Mouse (Mus musculus): ENCODE results near the gene Zfp146. TPM values are rescaled to one million over a fixed set of nuclear protein-coding genes. Genes with fewer than 3 reads are reported as not detected.
"Not testable (repeated sequence)": the region's sequence is repeated elsewhere in the genome, so short reads cannot be mapped to it uniquely, and the experiment has no call there.

Zfp146 gene
- polyA plus RNA-seq, 1 experiment from 2014 or later = 8.6 TPM

DNA sequence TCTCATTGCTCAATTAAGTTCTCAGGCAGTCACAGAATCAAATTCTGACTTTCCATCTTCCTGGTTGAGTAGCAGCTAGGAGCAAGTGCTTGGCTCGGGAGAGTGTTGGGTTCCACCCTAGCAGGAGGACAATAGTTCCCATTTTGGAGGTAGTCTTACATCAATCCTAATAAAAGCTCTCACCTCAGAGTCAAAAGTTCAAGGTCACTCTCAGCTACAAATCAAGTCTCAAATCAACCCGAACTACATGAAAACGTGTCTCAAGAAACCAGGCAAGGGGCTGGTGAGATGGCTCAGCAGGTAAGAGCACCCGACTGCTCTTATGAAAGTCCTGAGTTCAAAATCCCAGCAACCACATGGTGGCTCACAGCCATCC, 19.6 kb upstream of the Zfp146 start:
- Histone ChIP-seq H3K4me2 (no peak overlapping the region), H3K4me1 (peaks cover 19% of the 10 kb centered on the region), H3K36me3 (peaks cover 76% of the 10 kb centered on the region), H3K4me3 (no peak overlapping the region), H3K27ac (replicated peaks) (no peak overlapping the region), H3K27me3 (replicated peaks) (no peaks in the 10 kb centered on the region), H3K9ac (no peak overlapping the region), H3K9me3 (no peaks in the 10 kb centered on the region)
- 80% methylated on average over 4 of the region's 4 CpGs for WGBS
- ATAC-seq (ENCODE audit: extremely low read depth, insufficient number of reproducible peaks, low FRiP score, low TSS enrichment) = no peak

DNA sequence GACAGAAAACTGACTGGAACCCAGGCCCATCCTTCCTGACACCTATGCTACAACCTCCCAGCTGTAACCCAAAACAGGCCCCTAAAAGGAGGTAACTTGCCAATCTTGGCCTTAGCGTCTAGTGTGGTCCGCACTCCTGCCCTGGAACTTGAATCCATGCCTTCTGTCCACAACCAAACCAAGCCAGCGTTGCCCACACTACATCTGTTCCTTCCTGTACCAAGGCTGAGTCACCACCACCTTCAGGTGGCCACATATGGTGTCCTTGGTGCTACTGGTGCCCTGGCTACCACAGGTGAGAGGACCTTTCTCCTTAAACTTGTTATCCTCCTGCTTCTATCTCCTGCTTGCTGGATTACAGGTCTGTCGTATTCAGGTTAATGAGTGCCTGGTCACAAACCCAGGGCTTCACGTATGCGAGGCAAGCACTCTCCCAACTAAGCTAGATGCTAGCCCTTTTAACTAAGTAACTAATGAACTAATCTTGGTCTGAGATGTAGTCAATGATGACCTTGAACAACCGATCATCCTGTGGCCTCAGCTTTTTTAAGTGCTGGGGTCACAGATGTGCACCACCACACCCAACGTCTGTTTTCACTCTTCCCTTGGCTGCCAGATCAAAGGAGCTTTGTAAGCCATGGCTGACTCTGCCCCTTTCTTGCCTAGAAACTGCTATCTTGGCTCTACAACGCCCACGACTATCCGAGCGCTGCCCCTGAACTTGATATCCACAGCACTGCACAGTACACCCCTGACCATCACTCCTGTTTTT, 19.0 kb upstream of the Zfp146 start:
- Histone ChIP-seq H3K9ac (no peak overlapping the region), H3K27ac (replicated peaks) (no peak overlapping the region), H3K4me3 (no peak overlapping the region), H3K36me3 (peaks cover 76% of the 10 kb centered on the region), H3K4me1 (peaks cover 23% of the 10 kb centered on the region), H3K27me3 (replicated peaks) (no peaks in the 10 kb centered on the region), H3K4me2 (no peak overlapping the region), H3K9me3 (no peaks in the 10 kb centered on the region)
- 67% methylated on average over 12 of the region's 12 CpGs for WGBS
- no peak for ATAC-seq (ENCODE audit: extremely low read depth, insufficient number of reproducible peaks, low FRiP score, low TSS enrichment)

DNA sequence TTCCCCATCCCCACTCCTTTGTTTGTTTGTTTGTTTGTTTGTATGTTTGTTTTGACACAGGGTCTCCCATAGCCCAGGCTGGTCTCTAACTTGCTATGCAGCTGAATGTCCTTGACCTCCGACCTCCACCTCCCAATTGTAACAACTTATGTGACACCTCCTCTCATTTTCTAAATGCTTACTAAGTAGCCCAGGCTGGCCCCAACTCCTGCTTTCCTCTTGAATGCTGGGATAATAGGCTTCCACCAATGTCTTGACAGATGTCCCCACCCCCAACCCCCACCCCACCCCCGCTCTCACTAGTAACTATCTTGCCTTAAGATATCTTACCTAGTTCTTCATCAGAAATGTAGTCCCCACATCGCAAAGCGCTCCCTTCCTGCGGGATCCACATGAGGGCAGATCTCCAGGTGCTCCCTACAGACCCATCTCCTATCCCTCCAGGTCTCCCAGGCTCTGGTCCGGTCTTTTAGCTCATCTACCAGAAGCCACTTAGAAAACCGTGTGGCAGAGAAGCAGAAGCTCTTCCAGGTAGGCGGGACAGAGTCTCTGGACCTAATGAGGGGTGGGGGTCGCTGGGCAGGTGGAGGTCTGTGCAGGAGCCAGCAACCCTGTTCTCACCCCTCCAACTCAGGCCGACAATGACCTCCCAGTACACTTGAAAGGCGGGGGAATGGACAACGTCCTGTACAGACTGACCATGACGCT, 15.2 kb upstream of the Zfp146 start:
- Histone ChIP-seq H3K9me3 (no peaks in the 10 kb centered on the region), H3K4me1 (peaks cover 11% of the 10 kb centered on the region), H3K27ac (replicated peaks) (peak overlapping the region; percentile 48), H3K36me3 (peaks cover 46% of the 10 kb centered on the region), H3K4me3 (peak overlapping the region; percentile 53), H3K4me2 (peak overlapping the region; percentile 69), H3K27me3 (replicated peaks) (no peaks in the 10 kb centered on the region), H3K9ac (peak overlapping the region; percentile 81)
- no peak for ATAC-seq (ENCODE audit: extremely low read depth, insufficient number of reproducible peaks, low FRiP score, low TSS enrichment)
- WGBS = 61% methylated on average over 13 of the region's 13 CpGs

DNA sequence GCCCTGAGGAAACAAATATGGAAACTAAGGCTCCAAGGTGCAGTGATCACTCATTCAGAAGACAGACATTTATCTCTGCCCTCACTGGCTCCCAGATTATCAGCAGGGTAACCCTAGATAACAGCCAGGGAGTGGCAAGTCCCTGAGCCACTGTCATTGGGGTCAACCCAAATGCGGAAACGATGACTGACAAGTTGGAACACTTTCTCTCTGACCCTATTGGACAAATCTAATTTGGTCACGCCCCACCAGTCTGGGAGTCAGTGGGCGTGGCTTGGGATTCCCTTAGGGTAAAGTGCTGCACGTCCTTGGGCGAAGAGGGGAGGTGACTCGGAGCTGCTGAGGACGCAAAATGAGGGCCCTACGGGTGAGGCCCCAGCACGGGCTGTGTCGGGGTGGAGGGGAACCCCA, 14.3 kb upstream of the Zfp146 start, which contains the start of gene Cox7a1:
Gene Cox7a1 (plus strand): TSS at position 266 of the 411 bp plus-strand sequence.
- H3K4me1 ChIP-seq = peaks cover 11% of the 10 kb centered on the region
- peak within 1 kb of the TSS; percentile 81 for H3K9ac ChIP-seq
- H3K4me2 ChIP-seq = peak within 1 kb of the TSS; percentile 69
- H3K27me3 ChIP-seq (replicated peaks) = no peaks in the 10 kb centered on the region
- no peaks in the 10 kb centered on the region for H3K9me3 ChIP-seq
- peak within 1 kb of the TSS; percentile 53 for H3K4me3 ChIP-seq
- H3K36me3 ChIP-seq = peaks cover 43% of the 10 kb centered on the region
- ATAC-seq (ENCODE audit: extremely low read depth, insufficient number of reproducible peaks, low FRiP score, low TSS enrichment) = peak; percentile 79
- WGBS = under 1% methylated on average over 11 of the region's 11 CpGs
- peak within 1 kb of the TSS; percentile 48 for H3K27ac ChIP-seq (replicated peaks)

DNA sequence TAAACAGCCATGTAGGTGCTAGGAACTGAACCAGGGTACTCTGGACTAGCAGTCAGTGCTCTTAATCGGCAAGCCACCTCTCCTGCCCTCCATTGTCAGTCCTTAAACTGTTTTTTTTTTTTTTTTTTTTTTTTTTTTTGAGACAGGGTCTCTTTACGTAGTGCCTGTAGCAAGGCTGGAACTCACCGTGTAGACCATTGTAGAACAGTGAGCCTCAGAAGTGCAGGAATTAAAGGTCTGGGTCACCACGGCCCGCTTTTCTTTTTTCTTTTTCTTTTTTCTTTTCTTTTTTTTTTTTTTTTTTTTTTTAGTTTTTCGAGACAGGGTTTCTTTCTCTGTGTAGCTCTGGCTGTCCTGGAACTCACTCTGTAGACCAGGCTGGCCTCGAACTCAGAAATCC, 13.6 kb upstream of the Zfp146 start:
- H3K4me1 ChIP-seq = peaks cover 11% of the 10 kb centered on the region
- 64% methylated on average over 7 of the region's 7 CpGs for WGBS

DNA sequence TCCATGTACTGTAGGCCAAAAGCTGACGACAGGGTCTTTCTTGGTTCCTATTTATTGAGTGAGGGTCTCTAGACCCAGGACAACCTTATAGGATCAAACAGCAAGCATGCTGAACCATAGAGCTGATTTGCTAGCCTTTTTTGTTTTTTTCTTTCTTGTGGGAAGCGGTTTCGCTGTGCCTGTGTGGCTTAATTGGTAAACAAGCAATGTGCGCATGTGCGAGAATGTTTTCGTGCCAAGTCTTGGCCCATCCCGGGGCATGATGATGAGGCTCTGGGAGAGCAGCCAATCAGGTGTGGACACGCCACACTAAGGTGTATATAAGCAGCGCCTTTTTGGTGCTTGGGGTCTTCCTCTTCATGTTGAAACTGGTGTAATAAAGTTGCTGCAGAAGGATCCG, 12.4 kb upstream of the Zfp146 start:
- not testable (repeated sequence) for H3K4me2 ChIP-seq; H3K27me3 ChIP-seq (replicated peaks); ATAC-seq (ENCODE audit: extremely low read depth, insufficient number of reproducible peaks, low FRiP score, low TSS enrichment); H3K4me3 ChIP-seq; H3K27ac ChIP-seq (replicated peaks); H3K9me3 ChIP-seq
- Histone ChIP-seq H3K9ac (0 out of 2 replicates have a peak overlapping the region, but pooled peaks have one; percentile 12), H3K36me3 (peaks cover 39% of the 10 kb centered on the region), H3K4me1 (peaks cover 11% of the 10 kb centered on the region)
- WGBS = 89% methylated on average over 10 of the region's 10 CpGs

More for the DNA sequence above, 13.6 kb upstream of the Zfp146 start:
- Histone ChIP-seq H3K36me3 (peaks cover 43% of the 10 kb centered on the region), H3K4me2 (peak overlapping the region; percentile 69)
- not testable (repeated sequence) for H3K27ac ChIP-seq (replicated peaks); H3K9me3 ChIP-seq; H3K4me3 ChIP-seq; H3K27me3 ChIP-seq (replicated peaks); ATAC-seq (ENCODE audit: extremely low read depth, insufficient number of reproducible peaks, low FRiP score, low TSS enrichment); H3K9ac ChIP-seq

DNA sequence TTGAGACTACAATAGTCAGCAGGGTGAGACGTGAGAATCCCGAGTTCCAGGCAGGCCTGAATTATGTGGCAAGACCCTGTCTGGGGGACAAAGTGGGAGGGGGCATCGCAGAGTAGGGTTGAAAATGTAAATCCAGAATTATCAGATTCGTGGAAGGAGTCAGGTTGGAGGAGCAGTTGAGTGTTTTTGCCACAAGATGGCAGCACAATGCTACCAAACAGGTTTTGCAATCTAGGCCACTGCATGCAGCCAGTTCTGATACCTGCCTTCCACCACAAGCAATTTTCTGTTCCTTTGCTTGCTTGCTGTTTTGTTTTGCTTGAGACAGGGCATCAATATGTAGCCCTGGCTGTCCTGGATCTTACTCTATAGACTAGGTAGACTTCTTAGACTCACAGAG, 11.8 kb upstream of the Zfp146 start:
- H3K9me3 ChIP-seq = no peaks in the 10 kb centered on the region
- no peak overlapping the region for H3K4me3 ChIP-seq
- H3K27me3 ChIP-seq (replicated peaks) = no peaks in the 10 kb centered on the region
- peaks cover 39% of the 10 kb centered on the region for H3K36me3 ChIP-seq
- H3K9ac ChIP-seq = 0 out of 2 replicates have a peak overlapping the region, but pooled peaks have one; percentile 12
- no peak overlapping the region for H3K4me2 ChIP-seq
- H3K4me1 ChIP-seq = peaks cover 11% of the 10 kb centered on the region
- WGBS = 3% methylated on average over 4 of the region's 4 CpGs
- no peak for ATAC-seq (ENCODE audit: extremely low read depth, insufficient number of reproducible peaks, low FRiP score, low TSS enrichment)
- H3K27ac ChIP-seq (replicated peaks) = no peak overlapping the region

DNA sequence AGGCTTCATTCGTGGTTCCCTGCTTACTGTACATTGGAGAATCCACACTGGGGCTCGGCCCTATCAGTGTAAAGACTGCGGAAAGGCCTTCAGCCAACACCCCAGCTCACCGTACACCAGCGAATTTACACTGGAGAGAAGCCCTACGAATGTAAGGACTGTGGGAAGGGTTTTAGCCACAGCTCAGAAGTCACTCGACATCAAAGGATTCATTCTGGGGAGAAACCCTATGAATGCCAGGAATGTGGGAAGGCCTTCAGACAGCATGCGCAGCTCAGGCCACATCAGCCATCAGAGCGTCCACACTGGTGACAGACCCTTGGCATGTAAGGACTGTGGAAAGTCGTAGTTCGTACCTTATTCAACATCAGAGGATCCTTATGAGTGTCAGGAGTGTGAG, 8.7 kb upstream of the Zfp146 start:
- ATAC-seq (ENCODE audit: extremely low read depth, insufficient number of reproducible peaks, low FRiP score, low TSS enrichment) = no peak
- Histone ChIP-seq H3K36me3 (peaks cover 39% of the 10 kb centered on the region), H3K4me3 (no peak overlapping the region), H3K4me2 (no peak overlapping the region), H3K27me3 (replicated peaks) (no peaks in the 10 kb centered on the region), H3K27ac (replicated peaks) (no peak overlapping the region), H3K9ac (0 out of 2 replicates have a peak overlapping the region, but pooled peaks have one; percentile 10), H3K9me3 (no peaks in the 10 kb centered on the region), H3K4me1 (no peaks in the 10 kb centered on the region)
- 52% methylated on average over 11 of the region's 11 CpGs for whole genome bisulfite sequencing

DNA sequence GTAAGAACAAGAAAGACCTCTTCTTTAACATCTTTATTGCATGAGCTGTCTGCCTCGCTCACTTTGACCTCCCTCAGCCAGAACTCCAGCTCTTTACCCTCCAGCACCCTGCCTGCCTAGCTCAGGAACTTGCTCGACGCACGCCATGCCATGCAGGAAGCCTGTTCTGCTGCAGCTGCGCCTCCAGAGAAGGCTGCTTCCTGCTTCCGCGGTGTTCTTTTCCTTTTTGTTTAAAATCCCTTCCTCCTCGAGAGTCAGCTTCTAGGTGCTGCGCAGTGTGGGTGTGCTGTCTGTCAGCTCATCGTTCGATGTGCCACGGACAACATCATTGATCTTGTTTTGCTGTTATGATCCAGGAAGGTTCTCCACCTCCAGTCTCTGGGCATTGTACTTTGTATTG, 6.9 kb upstream of the Zfp146 start:
- H3K27ac ChIP-seq (replicated peaks) = no peak overlapping the region
- H3K4me1 ChIP-seq = no peaks in the 10 kb centered on the region
- ATAC-seq (ENCODE audit: extremely low read depth, insufficient number of reproducible peaks, low FRiP score, low TSS enrichment) = no peak
- H3K9ac ChIP-seq = no peak overlapping the region
- WGBS = 74% methylated on average over 12 of the region's 12 CpGs
- H3K27me3 ChIP-seq (replicated peaks) = no peaks in the 10 kb centered on the region
- H3K36me3 ChIP-seq = peaks cover 39% of the 10 kb centered on the region
- no peak overlapping the region for H3K4me3 ChIP-seq
- H3K4me2 ChIP-seq = no peak overlapping the region
- H3K9me3 ChIP-seq = no peaks in the 10 kb centered on the region

DNA sequence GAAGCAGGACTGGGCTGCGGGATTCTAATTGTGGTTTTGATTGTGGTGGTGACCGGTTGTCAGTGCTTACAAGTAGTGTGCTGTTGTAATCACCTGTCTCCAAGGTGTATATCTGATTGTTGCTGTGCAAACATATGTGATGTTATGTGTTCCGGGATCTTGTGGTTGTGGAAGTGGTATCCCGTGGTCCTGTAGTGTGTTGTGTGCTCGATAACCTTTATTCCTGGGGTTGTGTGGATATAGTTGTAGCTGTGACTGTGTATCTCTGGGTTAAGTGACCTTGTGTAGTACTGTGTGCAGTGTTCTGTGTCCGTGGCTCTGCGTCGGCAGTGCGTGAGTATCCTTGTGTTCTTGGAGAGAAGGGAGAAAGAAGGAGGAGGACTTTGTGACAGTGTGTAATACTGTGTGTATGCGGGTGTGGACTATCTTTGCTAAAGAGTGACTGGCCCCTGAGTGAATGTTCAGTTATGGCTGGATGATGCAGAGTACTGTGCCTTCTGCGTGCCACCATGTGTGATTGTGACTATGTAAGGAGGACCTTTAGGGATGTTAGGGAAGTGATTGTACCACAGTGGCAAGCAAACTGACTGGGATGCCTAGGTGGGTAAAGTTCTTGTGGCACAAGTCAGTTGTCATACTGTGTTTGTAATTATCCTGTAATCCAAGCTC, 867 bp upstream of the Zfp146 start:
- 16% methylated on average over 11 of the region's 11 CpGs for WGBS
- ATAC-seq (ENCODE audit: extremely low read depth, insufficient number of reproducible peaks, low FRiP score, low TSS enrichment) = 0 out of 2 replicates have a peak, but pooled peaks have one; percentile 3
- peak overlapping the region; percentile 20; the same call in 1 of the 2 replicates for H3K27ac ChIP-seq (replicated peaks)

More for the DNA sequence above, 867 bp upstream of the Zfp146 start:
- Histone ChIP-seq H3K27me3 (replicated peaks) (no peaks in the 10 kb centered on the region), H3K4me1 (peaks cover 28% of the 10 kb centered on the region), H3K4me3 (peak overlapping the region; percentile 69), H3K9ac (peak overlapping the region; percentile 92), H3K36me3 (peaks cover 30% of the 10 kb centered on the region), H3K4me2 (peak overlapping the region; percentile 76), H3K9me3 (peaks cover 4% of the 10 kb centered on the region; the same call in 1 of the 2 replicates)
